Mouse (Mus musculus) layer of hippocampus, adult 8-10 months (tissue): ENCODE measurements around the gene Ptcd1. TPM values are rescaled to one million over a fixed set of nuclear protein-coding genes. Genes with fewer than 3 reads are reported as not detected.
A peak's percentile ranks its signal among the peaks of the same experiment; 100 is the strongest.
"Not testable (repeated sequence)": the region's sequence is repeated elsewhere in the genome, so short reads cannot be mapped to it uniquely, and the experiment has no call there.

Source experiments
- DNase-seq, 2 experiments: peaks; one replicate each; pipeline ENCODE4 v3.0.0; 2022; ENCODE audit warnings: low spot score in 2 of 2
- total RNA-seq, 4 experiments: library from RNA; stranded (reverse); gene quantifications; 2 replicates each; pipeline ENCODE4 v1.2.4; 2022

The Ptcd1 gene
- total RNA-seq, 4 experiments from 2014 or later = 19.1 to 28.7 (median 24.0) TPM

GRCm38 (mm10) chr5:145114606-145115473 lies 52.1 kb downstream of the Ptcd1 start:
- no peak for DNase-seq

DNA sequence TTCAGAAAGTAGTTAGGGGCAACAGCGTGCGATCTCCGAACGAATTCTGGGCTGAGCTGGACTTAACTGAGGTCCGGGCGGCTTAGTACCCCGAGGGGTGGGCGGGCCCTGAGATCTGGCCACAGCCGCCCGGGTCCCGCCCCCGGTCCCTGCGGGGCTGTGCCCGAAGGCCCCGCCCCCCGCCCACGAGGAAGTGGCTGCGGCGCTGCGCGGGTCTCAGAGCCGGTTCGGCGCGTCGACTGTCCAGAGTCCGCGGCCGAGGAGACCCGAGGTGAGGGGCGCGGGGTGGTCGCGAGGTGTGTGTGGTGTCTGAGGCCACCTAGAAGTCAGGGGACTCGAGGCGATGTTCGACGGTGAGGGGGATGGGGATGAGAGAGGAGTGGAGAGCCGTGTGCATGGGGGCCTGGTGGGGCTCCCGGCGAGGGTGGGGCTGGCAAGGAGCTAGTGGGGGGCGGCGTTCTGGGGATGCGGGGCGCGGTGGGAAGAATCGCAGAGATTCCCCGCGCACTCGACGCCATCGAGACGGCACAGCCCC lies 52.8 kb downstream of the Ptcd1 start, which contains the start of gene Arpc1b:
TSS of gene Arpc1b (plus strand) at position 145 of the 535 bp plus-strand sequence.
- no peak for DNase-seq

GRCm38 (mm10) chr5:145113416-145113815 lies 53.5 kb downstream of the Ptcd1 start:
- no peak for DNase-seq

DNA sequence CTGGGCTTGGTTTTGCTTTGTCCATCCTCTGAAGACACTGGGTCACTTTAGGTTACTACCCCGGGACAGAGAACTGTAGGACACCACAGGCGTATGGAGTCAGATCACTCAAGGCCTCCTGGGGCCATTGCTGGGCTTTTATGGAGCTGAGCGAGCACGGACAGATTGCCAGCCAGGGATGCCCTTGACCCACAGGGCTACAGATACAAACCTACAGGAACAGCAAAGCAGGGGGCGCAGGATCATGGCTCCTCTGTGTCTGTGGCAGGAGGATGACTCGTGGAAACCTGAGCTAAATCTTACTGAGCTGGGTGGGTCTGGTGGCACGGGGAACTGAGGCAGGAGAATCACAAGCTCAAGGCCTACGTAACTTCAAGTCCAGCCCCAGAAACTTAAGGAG lies 54.3 kb downstream of the Ptcd1 start:
- DNase-seq = no peak

DNA sequence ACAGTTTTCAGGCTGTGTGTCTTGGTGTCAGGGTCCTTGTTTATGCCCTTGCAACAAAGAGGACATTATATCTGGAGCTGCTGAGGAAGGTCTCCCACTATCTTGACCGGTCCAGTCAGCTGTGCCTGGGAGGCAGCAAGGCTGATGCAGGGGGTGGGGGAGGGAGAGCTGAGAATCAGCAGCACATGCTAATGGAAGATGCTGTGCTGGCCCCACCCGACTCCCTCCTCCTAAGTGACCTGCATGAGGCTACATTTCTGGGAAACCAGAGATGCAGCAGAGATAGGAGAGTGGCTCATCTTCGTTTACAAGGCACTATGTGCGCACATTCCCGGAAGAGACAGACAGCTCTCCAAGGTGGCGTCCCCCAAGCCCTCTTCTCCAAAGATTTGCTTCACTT lies 56.5 kb downstream of the Ptcd1 start:
- DNase-seq = no peak

- no peak for DNase-seq
Measured at GRCm38 (mm10) chr5:145105694-145106275, 61.1 kb downstream of the Ptcd1 start.

DNA sequence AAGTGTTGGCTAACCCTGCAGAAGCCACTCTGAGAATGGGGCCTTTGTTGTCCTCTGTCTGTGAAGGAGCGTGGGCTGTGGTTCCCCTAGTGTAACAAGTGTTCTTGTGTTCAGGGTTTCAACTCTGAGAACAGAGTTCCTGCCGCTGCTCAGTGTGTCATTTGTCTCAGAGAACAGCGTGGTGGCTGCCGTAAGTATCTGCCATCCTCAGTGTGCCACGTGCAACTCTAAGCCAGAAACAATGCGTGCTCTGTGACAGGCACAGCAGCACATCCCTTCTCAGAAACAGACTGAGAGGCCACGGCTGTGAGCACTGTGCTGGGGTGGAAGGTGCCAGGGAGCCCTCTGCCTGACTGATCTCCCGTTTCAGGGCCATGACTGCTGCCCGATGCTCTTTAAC lies 62.6 kb downstream of the Ptcd1 start:
- peak; percentile 59 to 71 for DNase-seq

GRCm38 (mm10) chr5:145102706-145103105 lies 64.2 kb downstream of the Ptcd1 start:
- no peak for DNase-seq

GRCm38 (mm10) chr5:145101451-145101850 lies 65.5 kb downstream of the Ptcd1 start:
- not testable (repeated sequence) for DNase-seq

DNA sequence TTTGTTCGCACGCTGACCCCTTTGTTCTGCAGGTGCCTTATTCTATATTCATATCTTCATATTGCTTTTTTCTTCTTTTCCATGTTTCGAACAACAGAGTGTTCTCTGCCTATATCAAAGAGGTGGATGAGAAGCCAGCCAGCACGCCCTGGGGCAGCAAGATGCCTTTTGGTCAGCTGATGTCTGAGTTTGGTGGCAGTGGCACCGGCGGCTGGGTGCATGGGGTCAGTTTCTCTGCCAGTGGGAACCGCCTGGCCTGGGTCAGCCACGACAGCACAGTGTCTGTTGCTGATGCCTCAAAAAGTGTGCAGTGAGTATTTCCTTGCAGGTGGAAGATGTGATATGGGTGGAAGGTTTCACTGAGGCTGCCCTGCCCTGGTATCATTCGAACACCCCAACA lies 65.9 kb downstream of the Ptcd1 start:
- no peak for DNase-seq

GRCm38 (mm10) chr5:145098340-145098821 lies 68.5 kb downstream of the Ptcd1 start:
- no peak for DNase-seq

Other genes starting within 250 kb of the Ptcd1 start
- gene Smurf1, start 201.3 kb downstream of the Ptcd1 start, total RNA-seq = 10 to 100 TPM; 29.7 to 35.4 (median 31.0) TPM
- gene Gm4871, start 134.4 kb downstream of the Ptcd1 start, total RNA-seq = not detected
- gene 1700018F24Rik, start 124.1 kb downstream of the Ptcd1 start, total RNA-seq = not detected
- 100 to 1,000 TPM; 223 to 245 (median 243) TPM for gene Arpc1a, start 83.3 kb downstream of the Ptcd1 start, total RNA-seq
- gene Kpna7, start 83.1 kb downstream of the Ptcd1 start, total RNA-seq = not detected
- gene Arpc1b, start 52.9 kb downstream of the Ptcd1 start, total RNA-seq = 10 to 100 TPM; 16.9 to 66.2 (median 37.8) TPM
- gene Pdap1, start 26.9 kb downstream of the Ptcd1 start, total RNA-seq = 10 to 100 TPM; 70.8 to 100.0 (median 83.5) TPM
- 10 to 100 TPM; 67.8 to 76.8 (median 73.0) TPM for gene Bud31, start 26.7 kb downstream of the Ptcd1 start, total RNA-seq
- gene Cpsf4, start 105 bp upstream of the Ptcd1 start, total RNA-seq = 10 to 100 TPM; 24.9 to 30.7 (median 25.6) TPM
- gene Atp5j2, start 25.0 kb upstream of the Ptcd1 start, total RNA-seq = 100 to 1,000 TPM; 217 to 378 (median 300) TPM
- gene Zkscan14, start 34.8 kb upstream of the Ptcd1 start, total RNA-seq = 10 to 100 TPM; 11.9 to 14.0 (median 12.9) TPM
- gene Zkscan5, start 37.5 kb upstream of the Ptcd1 start, total RNA-seq = 10 to 100 TPM; 10.2 to 12.4 (median 10.6) TPM
- gene Zfp655, start 64.6 kb upstream of the Ptcd1 start, total RNA-seq = 10 to 100 TPM; 29.7 to 30.8 (median 30.4) TPM
- gene Zscan25, start 113.4 kb upstream of the Ptcd1 start, total RNA-seq = 10 to 100 TPM; 18.2 to 25.7 (median 22.3) TPM
- gene Cyp3a57, start 178.2 kb upstream of the Ptcd1 start, total RNA-seq = under 1 TPM in 2 of 4 experiments, not detected in 2; 0.32 to 0.43 TPM